Mouse (Mus musculus) liver, embryonic 14.5 days (tissue): ENCODE data around the gene Selenon. TPM values are rescaled to one million over a fixed set of nuclear protein-coding genes. Genes with fewer than 3 reads are reported as not detected.

Source experiments
- ATAC-seq: fragments of 200-750 bp; cut with Nextera tagmentation; 2 replicates; pipeline ENCODE4 v1.8.0; 2017; ENCODE audit warnings: moderate number of reproducible peaks, mild to moderate bottlenecking, moderate library complexity; ENCODE audit not compliant: insufficient read depth
- DNase-seq, 3 experiments: peaks; one replicate each; pipeline ENCODE4 v3.0.0-alpha.2; 2012 to 2013; ENCODE audit warnings: low read depth in 3 of 3, low spot score in 3 of 3
- H3K27ac ChIP-seq: fragments of 300-500 bp; sonication (generic); 2 replicates; pipeline ENCODE4 v1.5.1; 2014; ENCODE audit warnings: moderate library complexity, mild to moderate bottlenecking, control low read depth, inconsistent platforms
- H3K27me3 ChIP-seq: fragments of 300-500 bp; sonication (generic); 2 replicates; pipeline ENCODE4 v1.6.1; 2014; ENCODE audit warnings: mild to moderate bottlenecking, low read length, moderate library complexity; ENCODE audit not compliant: control insufficient read depth, insufficient read depth
- H3K36me3 ChIP-seq: fragments of 300-500 bp; sonication (generic); replicated peaks from 2 replicates; pipeline ENCODE4 v1.6.1; 2014; ENCODE audit warnings: low read depth; ENCODE audit not compliant: control insufficient read depth, insufficient read depth
- H3K4me1 ChIP-seq, 2 experiments: fragments of 200-500 bp in 1 of 2; fragments of 300-500 bp in 1 of 2; sonication (generic) in 1 of 2; replicated peaks; 2 replicates each; pipeline ENCODE4 v1.6.1; 2012 to 2014; ENCODE audit warnings: antibody characterized with exemption in 1 of 2, inconsistent platforms in 1 of 2, low read length in 1 of 2; ENCODE audit not compliant: control insufficient read depth in 2 of 2, insufficient read depth in 2 of 2
- H3K4me2 ChIP-seq: fragments of 300-500 bp; sonication (generic); 2 replicates; pipeline ENCODE4 v1.6.1; 2014; ENCODE audit warnings: low read depth, mild to moderate bottlenecking, control low read depth, moderate library complexity
- H3K4me3 ChIP-seq, 2 experiments: fragments of 200-500 bp in 1 of 2; fragments of 300-500 bp in 1 of 2; sonication (generic) in 1 of 2; 2 replicates each; pipeline ENCODE4 v1.5.1; 2012 to 2014; ENCODE audit warnings: low read depth in 2 of 2, low read length in 2 of 2, mild to moderate bottlenecking in 2 of 2, control low read depth in 1 of 2, inconsistent platforms in 1 of 2, moderate library complexity in 1 of 2; ENCODE audit not compliant: insufficient read depth in 1 of 2
- H3K9ac ChIP-seq: fragments of 300-500 bp; sonication (generic); replicated peaks from 2 replicates; pipeline ENCODE4 v1.6.1; 2014; ENCODE audit warnings: mild to moderate bottlenecking, control low read depth, moderate library complexity
- H3K9me3 ChIP-seq: fragments of 300-500 bp; sonication (generic); 2 replicates; pipeline ENCODE4 v1.6.1; 2016; ENCODE audit warnings: low read length, mixed read lengths; ENCODE audit not compliant: control insufficient read depth
- CTCF ChIP-seq: IDR thresholded peaks from 2 replicates; pipeline ENCODE4 v1.5.1; 2016; ENCODE audit warnings: antibody characterized with exemption, low read depth, control low read depth
- EP300 ChIP-seq: IDR thresholded peaks from 2 replicates; pipeline ENCODE4 v1.6.1; 2016; ENCODE audit warnings: antibody characterized with exemption, low read depth
- WGBS: fragments of 180-500 bp; shearing (Covaris S2); extraction: QIAGEN DNeasy Blood & Tissue Kit; methylation state at CpG from one replicate; pipeline ENCODE4 v1.1.7; 2014; ENCODE audit not compliant: insufficient replicate concordance; 5-methylcytosine and 5-hydroxymethylcytosine counted together
- polyA plus RNA-seq, 2 experiments: library from polyadenylated mRNA; depleted of rRNA in 1 of 2; stranded (reverse) in 1 of 2; unstranded in 1 of 2; fragments of >200 nt; fragmentation: Nextera tagmentation in 1 of 2; extraction: Ambion mirVana in 1 of 2; gene quantifications; 2 replicates each; pipeline versions ENCODE4 v1.2.1 to v1.2.3; 2012 to 2014

Selenon gene
- polyA plus RNA-seq, 2 experiments = 1.9 to 3.6 TPM

DNA sequence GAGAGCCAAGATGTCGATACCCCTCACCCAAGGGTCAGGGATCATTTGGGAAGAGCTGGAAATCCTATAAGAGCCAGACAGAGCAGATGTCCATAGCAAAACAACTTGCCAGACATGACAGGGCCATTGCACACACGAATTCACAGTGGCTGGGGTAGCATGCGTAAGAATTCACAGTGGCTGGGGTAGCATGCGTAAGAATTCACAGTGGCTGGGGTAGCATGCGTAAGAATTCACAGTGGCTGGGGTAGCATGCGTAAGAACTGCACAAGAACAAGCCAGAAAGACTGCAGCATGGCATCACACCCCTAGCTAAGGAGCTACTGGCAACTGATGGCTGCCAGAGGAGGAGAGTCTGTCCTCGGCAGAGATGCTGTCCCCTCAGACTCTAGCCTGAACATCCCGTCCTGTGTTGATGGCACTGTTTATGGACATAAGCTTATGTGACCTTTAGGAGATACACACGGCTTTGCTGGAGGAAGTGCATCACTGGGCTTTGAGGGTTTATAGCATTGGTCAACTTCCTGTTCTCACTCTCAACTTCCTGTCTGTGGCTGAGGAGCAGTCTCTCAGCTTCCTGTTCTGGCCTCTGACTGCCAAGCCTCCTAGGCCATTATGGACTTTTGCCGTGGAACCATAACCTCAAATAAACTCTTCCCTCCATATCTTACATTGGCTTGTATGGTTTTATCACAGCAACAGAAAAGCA is 42.9 kb upstream of the Selenon start:
- no peak for DNase-seq
- H3K9ac ChIP-seq = no peak overlapping the region
- no peak overlapping the region for H3K27ac ChIP-seq
- H3K27me3 ChIP-seq = no peaks in the 10 kb centered on the region
- ATAC-seq = no peak
- no peak overlapping the region for H3K4me2 ChIP-seq
- H3K9me3 ChIP-seq = no peaks in the 10 kb centered on the region
- 63% methylated on average over 10 of the region's 10 CpGs for WGBS
- no peak overlapping the region for H3K4me3 ChIP-seq
- no peak for TF ChIP-seq EP300
- TF ChIP-seq CTCF = no peak
- H3K36me3 ChIP-seq = no peaks in the 10 kb centered on the region
- H3K4me1 ChIP-seq = no peaks in the 10 kb centered on the region

DNA sequence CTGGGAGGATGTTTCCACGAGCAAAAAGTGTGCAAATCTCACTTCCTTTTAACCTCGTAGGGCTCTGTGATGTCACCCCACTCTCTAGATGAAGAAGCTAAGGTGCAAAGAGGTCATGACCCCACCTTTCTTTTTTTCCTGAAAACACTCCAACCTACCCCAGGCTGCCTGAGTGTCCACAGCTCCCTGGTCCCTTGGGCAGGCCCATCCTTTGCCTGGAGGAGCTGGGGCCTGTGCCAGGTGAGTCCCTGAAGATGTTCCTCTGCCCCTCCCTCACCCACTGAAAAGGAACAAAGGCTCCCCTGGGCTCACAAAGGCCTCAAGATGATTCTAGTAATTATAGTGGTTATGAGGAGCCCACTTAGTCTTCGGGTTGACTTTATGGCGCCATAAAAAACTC is 40.5 kb upstream of the Selenon start:
- no peak overlapping the region for H3K4me2 ChIP-seq
- H3K4me3 ChIP-seq = no peak overlapping the region
- 0 out of 4 replicates have a peak, but pooled peaks cover 0 to 4% of the 10 kb centered on the region in 2 experiments for H3K4me1 ChIP-seq
- no peak overlapping the region for H3K9ac ChIP-seq
- ATAC-seq (no peak), DNase-seq (no peak)
- H3K27ac ChIP-seq = no peak overlapping the region
- WGBS = 44% methylated on average over 4 of the region's 4 CpGs
- H3K9me3 ChIP-seq = no peaks in the 10 kb centered on the region
- no peaks in the 10 kb centered on the region for H3K36me3 ChIP-seq
- no peaks in the 10 kb centered on the region for H3K27me3 ChIP-seq
- TF ChIP-seq EP300 = no peak
- TF ChIP-seq CTCF = no peak

DNA sequence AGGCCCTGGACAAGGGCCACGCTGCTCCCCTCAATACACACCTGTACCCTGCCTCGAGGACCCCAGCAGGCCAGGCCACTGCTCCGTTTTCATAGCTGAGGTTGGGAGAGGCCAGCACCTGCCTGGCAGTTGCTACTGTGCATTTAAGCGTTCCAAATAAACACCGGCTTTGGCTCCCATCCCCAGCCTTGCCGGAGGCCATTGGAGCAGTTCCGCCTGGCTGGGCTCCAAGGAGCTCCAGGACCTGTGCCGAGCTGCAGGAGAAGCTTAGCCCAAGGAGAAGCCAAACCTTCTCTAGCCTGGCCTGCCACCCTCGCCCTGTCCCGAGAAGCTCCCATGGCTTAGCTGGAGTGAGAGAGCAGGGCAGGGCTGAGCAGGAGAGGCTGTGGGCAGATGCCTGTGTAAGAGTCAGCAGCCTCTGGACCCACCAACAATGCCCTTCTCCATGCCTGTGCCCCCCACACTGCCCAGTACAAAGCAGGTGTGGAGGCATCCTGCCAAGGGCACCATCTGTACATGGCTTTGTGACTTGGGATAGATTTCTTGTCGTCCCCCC is 39.6 kb upstream of the Selenon start:
- 67% methylated on average over 11 of the region's 11 CpGs for WGBS
- H3K27ac ChIP-seq = no peak overlapping the region
- no peaks in the 10 kb centered on the region for H3K27me3 ChIP-seq

DNA sequence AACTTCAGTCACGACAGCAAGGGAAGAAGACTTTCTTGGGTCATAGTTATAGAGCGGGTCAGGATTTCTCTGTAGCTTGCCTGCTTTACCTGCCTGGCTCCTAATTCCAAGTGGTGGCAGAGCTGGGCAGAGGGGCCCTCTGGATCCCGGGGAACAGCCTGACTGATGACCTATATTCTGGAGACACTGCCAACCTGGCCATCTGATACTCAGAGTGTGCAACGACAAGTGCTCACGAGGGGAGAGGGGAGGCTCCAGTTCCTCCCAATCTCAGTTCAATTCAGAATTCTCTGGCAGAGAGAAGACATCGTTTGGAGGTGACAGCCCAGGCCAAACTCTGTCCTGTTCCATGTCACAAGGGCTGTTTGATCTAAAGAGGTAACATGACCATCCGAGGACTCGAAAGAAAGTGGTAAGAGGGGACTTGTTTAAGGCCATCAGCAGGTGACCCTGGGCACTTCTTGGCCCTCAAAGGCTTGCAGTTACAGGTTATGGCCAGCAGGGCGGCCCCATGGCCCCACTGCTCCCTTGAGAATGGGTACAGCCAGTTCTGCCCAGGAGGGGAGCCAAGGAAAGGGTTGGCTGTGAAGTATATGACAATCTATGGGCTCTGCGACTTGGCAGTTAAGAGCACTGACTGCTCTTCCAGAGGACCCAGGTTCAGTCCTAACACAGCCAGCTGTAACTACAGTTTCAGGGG is 38.4 kb upstream of the Selenon start:
- no peaks in the 10 kb centered on the region for H3K27me3 ChIP-seq
- H3K4me3 ChIP-seq = no peak overlapping the region
- DNase-seq (no peak), ATAC-seq (no peak)
- H3K4me1 ChIP-seq = 0 out of 4 replicates have a peak, but pooled peaks cover 0 to 4% of the 10 kb centered on the region in 2 experiments
- H3K27ac ChIP-seq = no peak overlapping the region
- H3K9me3 ChIP-seq = no peaks in the 10 kb centered on the region
- no peak overlapping the region for H3K9ac ChIP-seq
- no peak overlapping the region for H3K4me2 ChIP-seq
- TF ChIP-seq CTCF (peak; percentile 89), EP300 (no peak)
- H3K36me3 ChIP-seq = no peaks in the 10 kb centered on the region
- 61% methylated on average over 10 of the region's 10 CpGs for WGBS

More for the DNA sequence above, 39.6 kb upstream of the Selenon start:
- 0 out of 4 replicates have a peak, but pooled peaks cover 0 to 4% of the 10 kb centered on the region in 2 experiments for H3K4me1 ChIP-seq
- TF ChIP-seq EP300 = no peak
- TF ChIP-seq CTCF = no peak
- H3K4me2 ChIP-seq = no peak overlapping the region
- no peak overlapping the region for H3K9ac ChIP-seq
- no peaks in the 10 kb centered on the region for H3K9me3 ChIP-seq
- ATAC-seq = no peak
- no peak for DNase-seq
- H3K4me3 ChIP-seq = no peak overlapping the region
- no peaks in the 10 kb centered on the region for H3K36me3 ChIP-seq

DNA sequence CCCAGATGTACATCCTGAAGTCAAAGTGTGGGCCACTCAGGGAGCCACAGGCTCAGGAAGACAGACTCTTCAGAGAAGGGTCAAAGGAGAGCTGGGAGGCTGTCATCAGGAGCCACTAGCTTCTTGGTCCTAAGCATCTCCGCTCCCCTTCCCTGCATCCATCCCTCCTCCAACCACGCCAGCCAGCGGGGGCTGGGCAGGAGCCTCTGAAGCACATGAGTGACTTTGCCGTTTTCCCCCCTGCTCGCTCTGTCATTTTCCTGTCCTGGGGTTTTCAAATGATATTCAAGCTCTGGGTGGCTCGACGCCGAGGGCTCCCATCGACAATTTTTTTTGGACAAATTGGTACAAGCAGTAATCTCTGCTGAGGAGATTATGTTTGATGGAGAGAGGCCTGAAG is 37.8 kb upstream of the Selenon start:
- no peak overlapping the region for H3K4me3 ChIP-seq
- H3K9me3 ChIP-seq = no peaks in the 10 kb centered on the region
- H3K27ac ChIP-seq = no peak overlapping the region
- TF ChIP-seq EP300 (no peak), CTCF (no peak)
- 0 out of 4 replicates have a peak, but pooled peaks cover 0 to 4% of the 10 kb centered on the region in 2 experiments for H3K4me1 ChIP-seq
- no peak for ATAC-seq
- H3K4me2 ChIP-seq = no peak overlapping the region
- no peaks in the 10 kb centered on the region for H3K36me3 ChIP-seq
- no peak overlapping the region for H3K9ac ChIP-seq
- 70% methylated on average over 9 of the region's 9 CpGs for WGBS
- no peak for DNase-seq
- H3K27me3 ChIP-seq = no peaks in the 10 kb centered on the region
